Mouse (Mus musculus) heart, adult 18-20 months (tissue): ENCODE measurements at regions not wholly inside any gene's neighbourhood (a gene's known extent, or its start where the extent isn't known, plus 50 kb on each side); places are given as distances from the start of the nearest gene placed in this dataset.

Experiments used
- DNase-seq, 2 experiments: peaks; one replicate each; pipeline ENCODE4 v3.0.0; 2021 to 2022; ENCODE audit warnings: mixed read lengths in 1 of 2

GRCm38 (mm10) chrX:55584758-55585157, 358.1 kb downstream of the Slxl1 start:
- DNase-seq = peak; percentile 0 to 22
